Mouse (Mus musculus) forebrain, embryonic 10.5 days (tissue): ENCODE data around the gene Camsap1. TPM values are rescaled to one million over a fixed set of nuclear protein-coding genes. Genes with fewer than 3 reads are reported as not detected.
A peak's percentile ranks its signal among the peaks of the same experiment; 100 is the strongest.

Source experiments
- DNase-seq: peaks from one replicate; pipeline ENCODE4 v3.0.0-alpha.2; 2017; ENCODE audit warnings: low spot score; ENCODE audit errors: extremely low spot score
- H3K27ac ChIP-seq: fragments of 300-500 bp; sonication (generic); 2 replicates; pipeline ENCODE4 v1.5.1; 2016; ENCODE audit warnings: mild to moderate bottlenecking
- H3K27me3 ChIP-seq: fragments of 300-500 bp; sonication (generic); 2 replicates; pipeline ENCODE4 v1.6.1; 2016; ENCODE audit warnings: mild to moderate bottlenecking; ENCODE audit not compliant: poor library complexity, severe bottlenecking
- H3K36me3 ChIP-seq: fragments of 300-500 bp; sonication (generic); replicated peaks from 2 replicates; pipeline ENCODE4 v1.6.1; 2016; ENCODE audit warnings: mild to moderate bottlenecking, moderate library complexity
- H3K4me1 ChIP-seq: fragments of 300-500 bp; sonication (generic); 2 replicates; pipeline ENCODE4 v1.6.1; 2016
- H3K4me3 ChIP-seq: fragments of 300-500 bp; sonication (generic); 2 replicates; pipeline ENCODE4 v1.5.1; 2016; ENCODE audit warnings: mild to moderate bottlenecking, moderate library complexity
- H3K9me3 ChIP-seq: fragments of 300-500 bp; sonication (generic); 2 replicates; pipeline ENCODE4 v1.6.1; 2016; ENCODE audit warnings: mild to moderate bottlenecking, moderate library complexity
- WGBS: fragments of 180-500 bp; shearing (Covaris S2); methylation state at CpG from one replicate; pipeline ENCODE4 v1.1.7; 2016; 5-methylcytosine and 5-hydroxymethylcytosine counted together
- polyA plus RNA-seq: library from polyadenylated mRNA; unstranded; fragments of >200 nt; fragmentation: Nextera tagmentation; extraction: Ambion mirVana; gene quantifications from 2 replicates; pipeline ENCODE4 v1.2.1, GENCODE M21; 2016

Camsap1 gene
- polyA plus RNA-seq, 1 experiment from 2014 or later = 24.5 TPM

GRCm38 (mm10) chr2:25913247-25913646 is 69.8 kb downstream of the Camsap1 start:
- H3K9me3 ChIP-seq = no peaks in the 10 kb centered on the region
- H3K36me3 ChIP-seq = no peaks in the 10 kb centered on the region
- H3K27ac ChIP-seq = no peak overlapping the region
- no peaks in the 10 kb centered on the region for H3K4me1 ChIP-seq
- no peak for DNase-seq
- H3K27me3 ChIP-seq = no peaks in the 10 kb centered on the region
- 55% methylated on average over 2 of the region's 2 CpGs for WGBS
- no peak overlapping the region for H3K4me3 ChIP-seq

- WGBS = 88% methylated on average over 12 of the region's 12 CpGs
- Histone ChIP-seq H3K27ac (0 out of 2 replicates have a peak overlapping the region, but pooled peaks have one; percentile 21), H3K9me3 (no peaks in the 10 kb centered on the region), H3K36me3 (no peaks in the 10 kb centered on the region), H3K4me3 (no peak overlapping the region), H3K4me1 (no peaks in the 10 kb centered on the region), H3K27me3 (no peaks in the 10 kb centered on the region)
- DNase-seq = no peak
These were observed 73.2 kb downstream of the Camsap1 start for GRCm38 (mm10) chr2:25909872-25910271.

DNA sequence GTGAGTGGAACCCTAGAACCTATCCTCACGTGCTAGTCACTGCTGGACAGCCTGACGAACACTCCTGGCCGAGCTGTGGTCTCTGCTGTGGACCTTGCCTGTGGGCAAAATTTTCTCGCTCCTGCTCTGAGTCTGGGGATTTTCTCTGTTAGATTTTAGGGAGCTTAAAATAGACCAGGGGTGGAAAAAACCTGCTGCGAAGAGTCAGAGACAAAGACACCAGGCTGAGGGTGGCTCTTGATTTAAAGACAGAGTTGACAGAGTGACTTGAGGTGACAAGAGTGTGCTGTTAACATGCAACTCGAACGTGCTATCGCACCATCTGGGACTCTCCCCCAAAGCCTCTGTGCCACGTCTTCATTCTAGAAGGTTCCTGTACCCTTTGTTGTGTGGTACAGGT is 84.1 kb downstream of the Camsap1 start:
- 85% methylated on average over 9 of the region's 9 CpGs for WGBS

GRCm38 (mm10) chr2:25892440-25892839 is 90.6 kb downstream of the Camsap1 start:
- Histone ChIP-seq H3K9me3 (no peaks in the 10 kb centered on the region), H3K4me1 (peaks cover 5% of the 10 kb centered on the region; the same call in 1 of the 2 replicates), H3K36me3 (no peaks in the 10 kb centered on the region), H3K27me3 (no peaks in the 10 kb centered on the region), H3K27ac (no peak overlapping the region), H3K4me3 (no peak overlapping the region)
- DNase-seq = no peak
- 85% methylated on average over 7 of the region's 7 CpGs for WGBS

More for the DNA sequence above, 84.1 kb downstream of the Camsap1 start:
- no peaks in the 10 kb centered on the region for H3K36me3 ChIP-seq
- no peak for DNase-seq
- H3K27ac ChIP-seq = no peak overlapping the region
- no peaks in the 10 kb centered on the region for H3K9me3 ChIP-seq
- H3K4me3 ChIP-seq = no peak overlapping the region
- peaks cover 2% of the 10 kb centered on the region; the same call in 1 of the 2 replicates for H3K4me1 ChIP-seq
- no peaks in the 10 kb centered on the region for H3K27me3 ChIP-seq

- no peaks in the 10 kb centered on the region for H3K9me3 ChIP-seq
- H3K4me3 ChIP-seq = no peak overlapping the region
- no peaks in the 10 kb centered on the region for H3K4me1 ChIP-seq
- no peak for DNase-seq
- H3K36me3 ChIP-seq = no peaks in the 10 kb centered on the region
- WGBS = 73% methylated on average over 5 of the region's 5 CpGs
- H3K27ac ChIP-seq = no peak overlapping the region
- no peaks in the 10 kb centered on the region for H3K27me3 ChIP-seq
These were observed 94.9 kb downstream of the Camsap1 start for GRCm38 (mm10) chr2:25888144-25888543.

DNA sequence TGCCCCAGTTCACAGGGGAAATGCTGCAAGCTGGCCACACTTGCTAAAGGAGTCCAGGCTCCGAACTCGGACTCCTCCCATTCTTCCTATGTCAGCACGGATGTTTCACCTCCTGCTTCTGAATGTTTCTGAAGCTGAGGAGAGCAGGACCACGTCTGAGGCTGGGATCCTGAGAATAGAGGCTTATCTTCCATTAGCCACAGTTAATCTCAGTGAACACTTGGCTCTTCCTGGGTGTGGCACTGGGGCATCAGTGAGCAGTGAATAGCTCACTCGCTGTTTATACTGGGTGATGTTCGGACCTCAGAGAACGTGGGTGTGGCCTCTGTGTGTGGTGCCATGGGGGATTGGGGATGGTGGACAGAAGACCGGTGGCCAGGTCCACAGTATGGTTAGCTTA is 95.9 kb downstream of the Camsap1 start:
- Histone ChIP-seq H3K27ac (no peak overlapping the region), H3K9me3 (no peaks in the 10 kb centered on the region), H3K36me3 (no peaks in the 10 kb centered on the region), H3K27me3 (no peaks in the 10 kb centered on the region), H3K4me3 (no peak overlapping the region), H3K4me1 (no peaks in the 10 kb centered on the region)
- WGBS = 76% methylated on average over 8 of the region's 8 CpGs
- no peak for DNase-seq

- Histone ChIP-seq H3K9me3 (no peaks in the 10 kb centered on the region), H3K27ac (no peak overlapping the region), H3K27me3 (peaks cover 1% of the 10 kb centered on the region; the same call in 1 of the 2 replicates), H3K4me3 (no peak overlapping the region), H3K4me1 (no peaks in the 10 kb centered on the region), H3K36me3 (no peaks in the 10 kb centered on the region)
- 81% methylated on average over 3 of the region's 3 CpGs for WGBS
- no peak for DNase-seq
These were observed 98.3 kb downstream of the Camsap1 start for GRCm38 (mm10) chr2:25884756-25885155.

DNA sequence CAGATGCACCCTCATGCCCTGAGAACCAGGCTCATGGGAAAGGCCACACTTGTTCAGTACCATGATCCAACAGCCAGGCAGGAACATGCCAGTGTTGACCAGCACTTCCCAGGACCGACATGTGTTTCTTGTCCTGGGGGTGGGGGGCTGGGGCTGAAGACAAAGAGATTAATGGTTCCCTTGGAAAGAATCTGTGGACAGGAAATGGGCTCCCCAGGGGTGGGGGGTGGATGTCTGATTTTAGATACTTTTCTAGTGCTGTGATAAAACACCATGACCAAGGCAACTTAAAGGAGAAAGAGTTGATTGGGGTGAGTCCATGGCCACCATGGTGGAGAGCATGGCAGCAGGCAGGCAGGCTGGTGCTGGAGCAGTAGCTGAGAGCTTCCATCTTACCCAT is 100.8 kb downstream of the Camsap1 start:
- no peaks in the 10 kb centered on the region for H3K36me3 ChIP-seq
- H3K4me1 ChIP-seq = peaks cover 9% of the 10 kb centered on the region
- H3K4me3 ChIP-seq = no peak overlapping the region
- H3K27me3 ChIP-seq = peaks cover 25% of the 10 kb centered on the region
- H3K9me3 ChIP-seq = no peaks in the 10 kb centered on the region
- WGBS = 56% methylated on average over 1 of the region's 1 CpGs
- DNase-seq = no peak
- H3K27ac ChIP-seq = no peak overlapping the region

- H3K4me1 ChIP-seq = peaks cover 10% of the 10 kb centered on the region
- no peaks in the 10 kb centered on the region for H3K9me3 ChIP-seq
- no peak overlapping the region for H3K4me3 ChIP-seq
- no peak for DNase-seq
- H3K27me3 ChIP-seq = peaks cover 45% of the 10 kb centered on the region
- 81% methylated on average over 4 of the region's 4 CpGs for WGBS
- no peak overlapping the region for H3K27ac ChIP-seq
- no peaks in the 10 kb centered on the region for H3K36me3 ChIP-seq
These were observed 104.0 kb downstream of the Camsap1 start for GRCm38 (mm10) chr2:25879061-25879460.

GRCm38 (mm10) chr2:25878516-25878915 is 104.6 kb downstream of the Camsap1 start:
- DNase-seq = no peak
- Histone ChIP-seq H3K36me3 (no peaks in the 10 kb centered on the region), H3K27ac (no peak overlapping the region), H3K9me3 (no peaks in the 10 kb centered on the region), H3K27me3 (peaks cover 45% of the 10 kb centered on the region), H3K4me3 (no peak overlapping the region), H3K4me1 (peaks cover 10% of the 10 kb centered on the region)
- 76% methylated on average over 2 of the region's 2 CpGs for WGBS

DNA sequence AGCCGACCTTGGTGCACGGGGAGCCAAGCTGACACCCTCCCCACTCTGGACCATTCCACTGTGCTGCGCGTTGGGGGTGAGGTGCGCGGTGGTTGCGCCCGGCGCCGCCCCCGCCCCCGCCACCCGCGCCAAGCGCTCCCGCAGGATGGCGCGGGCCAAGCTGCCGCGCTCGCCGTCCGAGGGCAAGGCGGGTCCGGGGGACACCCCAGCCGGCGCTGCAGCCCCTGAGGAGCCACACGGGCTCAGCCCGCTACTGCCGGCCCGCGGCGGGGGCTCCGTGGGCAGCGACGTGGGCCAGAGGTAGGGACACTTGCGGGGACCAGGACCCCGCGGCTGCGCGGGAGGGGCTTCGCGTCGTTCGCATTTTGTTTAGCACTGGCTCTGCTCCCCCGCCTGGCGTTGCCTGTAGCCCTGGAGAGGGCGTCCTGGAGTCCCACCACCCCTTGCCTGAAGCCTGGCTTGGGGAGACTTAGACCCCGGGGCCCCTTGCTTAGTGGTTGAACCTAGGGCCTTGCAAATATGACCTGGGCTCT is 105.3 kb downstream of the Camsap1 start:
- Histone ChIP-seq H3K4me3 (peak overlapping the region; percentile 60), H3K9me3 (no peaks in the 10 kb centered on the region), H3K36me3 (no peaks in the 10 kb centered on the region), H3K4me1 (peaks cover 10% of the 10 kb centered on the region), H3K27ac (peak overlapping the region; percentile 78), H3K27me3 (peaks cover 45% of the 10 kb centered on the region)
- 3% methylated on average over 49 of the region's 49 CpGs for WGBS
- no peak for DNase-seq

DNA sequence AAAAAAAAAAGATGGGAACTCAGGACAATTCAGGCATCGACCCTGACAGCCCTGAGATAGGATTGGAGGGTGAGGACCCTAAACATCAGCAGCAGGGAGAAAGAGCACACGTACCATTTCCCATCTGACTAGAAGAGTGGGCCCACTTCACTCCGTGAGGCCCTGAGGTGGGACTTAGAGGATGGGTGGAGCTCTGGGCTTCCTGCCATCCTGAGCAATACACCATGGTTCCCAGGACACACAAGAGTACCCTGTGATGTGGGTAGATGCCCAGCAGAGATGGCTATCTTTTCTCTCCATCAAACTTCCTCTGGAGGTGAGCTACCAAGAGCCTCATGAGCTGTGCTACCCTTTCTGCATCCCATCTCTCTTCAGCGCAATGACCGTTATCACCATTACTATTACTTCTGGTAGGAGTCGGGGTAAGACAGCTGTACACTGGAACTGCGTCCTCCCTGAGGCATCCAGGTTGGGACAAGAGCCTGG is 105.8 kb downstream of the Camsap1 start:
- 27% methylated on average over 7 of the region's 7 CpGs for WGBS
- H3K9me3 ChIP-seq = no peaks in the 10 kb centered on the region
- H3K4me3 ChIP-seq = peak overlapping the region; percentile 60
- peaks cover 45% of the 10 kb centered on the region for H3K27me3 ChIP-seq
- DNase-seq = no peak
- no peaks in the 10 kb centered on the region for H3K36me3 ChIP-seq
- H3K4me1 ChIP-seq = peaks cover 10% of the 10 kb centered on the region
- H3K27ac ChIP-seq = peak overlapping the region; percentile 78; the same call in 1 of the 2 replicates
